Mouse (Mus musculus): ENCODE results near the gene Prrg4. TPM values are rescaled to one million over a fixed set of nuclear protein-coding genes. Genes with fewer than 3 reads are reported as not detected.
A peak's percentile ranks its signal among the peaks of the same experiment; 100 is the strongest.
"Not testable (repeated sequence)": the region's sequence is repeated elsewhere in the genome, so short reads cannot be mapped to it uniquely, and the experiment has no call there.

Gene Prrg4
- polyA plus RNA-seq, 1 experiment from 2014 or later = 0.99 TPM

DNA sequence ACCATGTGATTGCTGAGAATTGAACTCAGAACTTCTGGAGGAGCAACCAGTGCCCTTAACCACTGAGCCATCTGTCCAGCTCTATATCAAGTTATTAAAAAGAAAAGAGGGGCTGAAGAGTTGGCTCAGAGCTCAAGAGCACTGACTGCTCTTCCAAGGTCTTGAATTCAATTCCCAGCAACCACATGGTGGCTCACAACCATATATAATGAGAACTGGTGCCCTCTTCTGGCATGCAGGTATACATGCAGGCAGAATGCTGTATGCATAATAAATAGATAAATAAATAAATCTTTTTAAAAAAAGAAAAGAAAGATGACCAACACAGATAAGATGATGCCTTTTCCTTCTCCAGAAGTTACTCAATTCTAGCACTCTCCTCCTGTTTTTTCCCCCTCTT, 8.7 kb downstream of the Prrg4 start:
- ATAC-seq (ENCODE audit: extremely low read depth, insufficient number of reproducible peaks, low FRiP score, low TSS enrichment) = no peak
- H3K4me1 ChIP-seq = no peaks in the 10 kb centered on the region
- H3K36me3 ChIP-seq = 0 out of 2 replicates have a peak, but pooled peaks cover 3% of the 10 kb centered on the region
- no peak overlapping the region for H3K4me3 ChIP-seq
- H3K27me3 ChIP-seq (replicated peaks) = no peaks in the 10 kb centered on the region
- no peak overlapping the region for H3K9ac ChIP-seq
- H3K27ac ChIP-seq (replicated peaks) = no peak overlapping the region
- no peak overlapping the region for H3K4me2 ChIP-seq
- no peaks in the 10 kb centered on the region for H3K9me3 ChIP-seq

- WGBS = 69% methylated on average over 2 of the region's 2 CpGs
- no peaks in the 10 kb centered on the region for H3K4me1 ChIP-seq
- no peaks in the 10 kb centered on the region for H3K27me3 ChIP-seq (replicated peaks)
Measured at GRCm38 (mm10) chr2:104832486-104832885, 17.2 kb downstream of the Prrg4 start.

GRCm38 (mm10) chr2:104826191-104826590, 23.5 kb downstream of the Prrg4 start:
- H3K36me3 ChIP-seq = no peaks in the 10 kb centered on the region
- H3K4me2 ChIP-seq = no peak overlapping the region
- no peaks in the 10 kb centered on the region for H3K4me1 ChIP-seq
- H3K27ac ChIP-seq (replicated peaks) = no peak overlapping the region
- no peak for ATAC-seq (ENCODE audit: extremely low read depth, insufficient number of reproducible peaks, low FRiP score, low TSS enrichment)
- no peak overlapping the region for H3K4me3 ChIP-seq
- no peaks in the 10 kb centered on the region for H3K9me3 ChIP-seq
- no peak overlapping the region for H3K9ac ChIP-seq
- no peaks in the 10 kb centered on the region for H3K27me3 ChIP-seq (replicated peaks)
- WGBS = 75% methylated on average over 4 of the region's 4 CpGs

More at GRCm38 (mm10) chr2:104832486-104832885, 17.2 kb downstream of the Prrg4 start:
- Histone ChIP-seq H3K36me3 (no peaks in the 10 kb centered on the region), H3K9ac (no peak overlapping the region), H3K27ac (replicated peaks) (no peak overlapping the region), H3K9me3 (no peaks in the 10 kb centered on the region), H3K4me3 (no peak overlapping the region), H3K4me2 (no peak overlapping the region)
- no peak for ATAC-seq (ENCODE audit: extremely low read depth, insufficient number of reproducible peaks, low FRiP score, low TSS enrichment)

GRCm38 (mm10) chr2:104818763-104819162, 30.9 kb downstream of the Prrg4 start:
- H3K9ac ChIP-seq; H3K36me3 ChIP-seq; H3K27ac ChIP-seq (replicated peaks); ATAC-seq (ENCODE audit: extremely low read depth, insufficient number of reproducible peaks, low FRiP score, low TSS enrichment); H3K9me3 ChIP-seq; H3K4me3 ChIP-seq; H3K27me3 ChIP-seq (replicated peaks): not testable (repeated sequence)
- WGBS = 93% methylated on average over 3 of the region's 3 CpGs
- Histone ChIP-seq H3K4me2 (0 out of 2 replicates have a peak overlapping the region, but pooled peaks have one; percentile 13), H3K4me1 (peaks cover 22% of the 10 kb centered on the region)

GRCm38 (mm10) chr2:104817555-104818330, 31.9 kb downstream of the Prrg4 start:
- 3% methylated on average over 15 of the region's 15 CpGs for WGBS
- Histone ChIP-seq H3K27me3 (replicated peaks) (no peaks in the 10 kb centered on the region), H3K36me3 (no peaks in the 10 kb centered on the region), H3K9ac (peak overlapping the region; percentile 99), H3K4me1 (peaks cover 29% of the 10 kb centered on the region), H3K4me3 (peak overlapping the region; percentile 99), H3K27ac (replicated peaks) (peak overlapping the region; percentile 99), H3K4me2 (peak overlapping the region; percentile 95), H3K9me3 (no peaks in the 10 kb centered on the region)
- ATAC-seq (ENCODE audit: extremely low read depth, insufficient number of reproducible peaks, low FRiP score, low TSS enrichment) = no peak

DNA sequence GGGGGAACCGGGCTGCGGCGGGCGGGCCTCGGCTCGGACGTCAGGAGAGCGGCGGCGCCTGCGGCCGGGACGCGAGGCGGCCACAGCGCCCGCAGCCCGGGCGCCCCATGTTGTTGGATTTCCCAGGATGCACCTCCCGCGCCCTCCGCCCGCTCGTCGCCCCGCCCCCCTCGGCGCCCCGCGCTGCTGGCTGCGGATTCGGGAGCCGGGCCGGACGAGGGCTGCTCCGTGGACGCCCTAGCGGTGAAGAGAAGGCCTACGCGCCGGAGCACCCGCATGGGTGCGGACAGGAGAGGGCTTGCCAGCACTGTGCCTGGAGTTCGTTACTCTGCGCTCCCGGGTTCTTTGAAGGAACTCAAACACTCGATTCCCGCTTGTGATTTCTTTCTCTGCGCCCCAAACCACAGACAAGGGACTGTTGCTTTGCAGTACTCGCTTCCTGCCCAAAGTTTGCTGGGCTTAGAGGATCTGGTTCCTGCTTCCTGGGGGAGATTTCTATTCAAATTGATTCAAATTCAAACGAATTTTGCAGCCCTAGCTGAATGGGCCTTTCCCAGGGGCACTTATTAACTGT, 32.7 kb downstream of the Prrg4 start:
- peaks cover 32% of the 10 kb centered on the region for H3K4me1 ChIP-seq
- H3K27ac ChIP-seq (replicated peaks) = peak overlapping the region; percentile 99
- under 1% methylated on average over 34 of the region's 51 CpGs for WGBS
- no peaks in the 10 kb centered on the region for H3K9me3 ChIP-seq
- peak overlapping the region; percentile 99 for H3K4me3 ChIP-seq
- H3K4me2 ChIP-seq = peak overlapping the region; percentile 95
- H3K36me3 ChIP-seq = no peaks in the 10 kb centered on the region
- peak; percentile 89 for ATAC-seq (ENCODE audit: extremely low read depth, insufficient number of reproducible peaks, low FRiP score, low TSS enrichment)
- H3K9ac ChIP-seq = peak overlapping the region; percentile 99
- H3K27me3 ChIP-seq (replicated peaks) = no peaks in the 10 kb centered on the region

GRCm38 (mm10) chr2:104816371-104816827, 33.3 kb downstream of the Prrg4 start, which contains the start of gene Qser1:
Gene Qser1, minus strand, starts transcription at chr2:104816760.
- Histone ChIP-seq H3K9me3 (no peaks in the 10 kb centered on the region), H3K9ac (peak within 1 kb of the TSS; percentile 99), H3K27me3 (replicated peaks) (no peaks in the 10 kb centered on the region), H3K4me3 (peak within 1 kb of the TSS; percentile 99), H3K4me2 (peak within 1 kb of the TSS; percentile 95), H3K36me3 (no peaks in the 10 kb centered on the region), H3K27ac (replicated peaks) (peak within 1 kb of the TSS; percentile 99), H3K4me1 (peaks cover 32% of the 10 kb centered on the region)
- WGBS = under 1% methylated on average over 44 of the region's 50 CpGs
- peak; percentile 15; the same call in 1 of the 2 replicates for ATAC-seq (ENCODE audit: extremely low read depth, insufficient number of reproducible peaks, low FRiP score, low TSS enrichment)

- peak overlapping the region; percentile 95 for H3K4me2 ChIP-seq
- H3K27me3 ChIP-seq (replicated peaks) = no peaks in the 10 kb centered on the region
- H3K4me1 ChIP-seq = peaks cover 33% of the 10 kb centered on the region
- WGBS = 0% methylated on average over 33 of the region's 33 CpGs
- ATAC-seq (ENCODE audit: extremely low read depth, insufficient number of reproducible peaks, low FRiP score, low TSS enrichment) = no peak
- H3K36me3 ChIP-seq = no peaks in the 10 kb centered on the region
- peak overlapping the region; percentile 99 for H3K27ac ChIP-seq (replicated peaks)
- peak overlapping the region; percentile 99 for H3K4me3 ChIP-seq
- peak overlapping the region; percentile 99 for H3K9ac ChIP-seq
- no peaks in the 10 kb centered on the region for H3K9me3 ChIP-seq
Measured at GRCm38 (mm10) chr2:104815561-104816370, 33.9 kb downstream of the Prrg4 start.

- no peak for ATAC-seq (ENCODE audit: extremely low read depth, insufficient number of reproducible peaks, low FRiP score, low TSS enrichment)
- no peak overlapping the region for H3K4me3 ChIP-seq
- H3K9ac ChIP-seq = 0 out of 2 replicates have a peak overlapping the region, but pooled peaks have one; percentile 24
- H3K9me3 ChIP-seq = no peaks in the 10 kb centered on the region
- H3K4me1 ChIP-seq = peaks cover 41% of the 10 kb centered on the region
- no peak overlapping the region for H3K27ac ChIP-seq (replicated peaks)
- no peaks in the 10 kb centered on the region for H3K27me3 ChIP-seq (replicated peaks)
- H3K4me2 ChIP-seq = peak overlapping the region; percentile 95; the same call in 1 of the 2 replicates
- 67% methylated on average over 5 of the region's 5 CpGs for WGBS
- peaks cover 11% of the 10 kb centered on the region; the same call in 1 of the 2 replicates for H3K36me3 ChIP-seq
Measured at GRCm38 (mm10) chr2:104814181-104814951, 35.3 kb downstream of the Prrg4 start.

- Histone ChIP-seq H3K36me3 (peaks cover 21% of the 10 kb centered on the region), H3K9me3 (0 out of 2 replicates have a peak, but pooled peaks cover 3% of the 10 kb centered on the region), H3K9ac (no peak overlapping the region), H3K27me3 (replicated peaks) (no peaks in the 10 kb centered on the region), H3K27ac (replicated peaks) (no peak overlapping the region), H3K4me1 (peaks cover 5% of the 10 kb centered on the region), H3K4me3 (no peak overlapping the region), H3K4me2 (no peak overlapping the region)
- ATAC-seq (ENCODE audit: extremely low read depth, insufficient number of reproducible peaks, low FRiP score, low TSS enrichment) = no peak
- 78% methylated on average over 1 of the region's 1 CpGs for WGBS
Measured at GRCm38 (mm10) chr2:104805435-104805834, 44.2 kb downstream of the Prrg4 start.
